Mouse (Mus musculus): ENCODE measurements around the gene Fn3k.

The Fn3k gene

DNA sequence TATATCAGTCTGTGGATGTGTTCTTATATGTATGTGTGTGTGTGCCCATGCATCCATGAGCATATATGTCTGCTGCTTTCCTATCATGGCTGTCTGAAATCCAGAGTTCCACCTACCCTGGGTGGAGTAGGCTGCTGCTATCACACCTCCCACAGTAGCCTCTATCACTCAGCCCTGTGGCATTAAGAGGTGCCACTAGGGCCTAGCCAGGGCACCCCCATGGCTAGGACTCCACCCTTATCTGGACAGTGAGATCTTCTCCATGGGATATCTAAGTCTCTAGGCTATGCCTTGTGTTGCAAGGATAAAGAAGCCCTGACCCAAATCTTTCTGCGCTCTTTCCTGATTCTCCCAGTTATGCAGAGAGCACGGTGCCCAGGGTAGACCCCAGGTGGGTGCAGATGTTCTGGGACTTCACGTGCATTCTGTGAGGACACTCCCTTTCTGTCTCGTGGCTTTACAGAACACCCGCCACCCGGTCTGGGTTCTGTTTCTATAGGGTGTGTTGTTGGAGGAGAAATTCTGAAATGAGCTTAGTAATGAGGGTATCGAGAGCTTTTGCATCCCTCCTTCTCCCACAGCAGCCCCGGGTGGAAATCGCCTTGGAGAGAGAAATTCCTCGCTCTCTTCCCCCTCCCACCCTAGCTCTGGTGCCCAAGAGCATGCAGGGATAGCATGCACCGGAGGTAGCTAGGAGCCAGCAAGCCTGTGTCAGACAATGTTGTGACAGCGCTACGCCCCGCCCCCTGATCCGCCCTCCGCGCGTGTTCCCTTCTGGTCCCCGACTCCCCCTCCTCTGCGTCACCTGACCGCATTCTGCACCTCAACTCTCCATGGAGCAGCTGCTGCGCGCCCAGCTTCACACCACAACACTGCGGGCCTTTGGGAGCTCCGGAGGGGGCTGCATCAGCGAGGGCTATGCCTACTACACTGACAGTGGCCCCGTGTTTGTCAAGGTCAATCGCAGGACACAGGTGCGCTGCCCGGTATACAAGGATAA lies at the start of gene Fn3k:
Fn3k (plus strand) TSS at position 758 of the 1,000 bp plus-strand sequence.
- DNase-seq = peak; percentile 96 to 97

DNA sequence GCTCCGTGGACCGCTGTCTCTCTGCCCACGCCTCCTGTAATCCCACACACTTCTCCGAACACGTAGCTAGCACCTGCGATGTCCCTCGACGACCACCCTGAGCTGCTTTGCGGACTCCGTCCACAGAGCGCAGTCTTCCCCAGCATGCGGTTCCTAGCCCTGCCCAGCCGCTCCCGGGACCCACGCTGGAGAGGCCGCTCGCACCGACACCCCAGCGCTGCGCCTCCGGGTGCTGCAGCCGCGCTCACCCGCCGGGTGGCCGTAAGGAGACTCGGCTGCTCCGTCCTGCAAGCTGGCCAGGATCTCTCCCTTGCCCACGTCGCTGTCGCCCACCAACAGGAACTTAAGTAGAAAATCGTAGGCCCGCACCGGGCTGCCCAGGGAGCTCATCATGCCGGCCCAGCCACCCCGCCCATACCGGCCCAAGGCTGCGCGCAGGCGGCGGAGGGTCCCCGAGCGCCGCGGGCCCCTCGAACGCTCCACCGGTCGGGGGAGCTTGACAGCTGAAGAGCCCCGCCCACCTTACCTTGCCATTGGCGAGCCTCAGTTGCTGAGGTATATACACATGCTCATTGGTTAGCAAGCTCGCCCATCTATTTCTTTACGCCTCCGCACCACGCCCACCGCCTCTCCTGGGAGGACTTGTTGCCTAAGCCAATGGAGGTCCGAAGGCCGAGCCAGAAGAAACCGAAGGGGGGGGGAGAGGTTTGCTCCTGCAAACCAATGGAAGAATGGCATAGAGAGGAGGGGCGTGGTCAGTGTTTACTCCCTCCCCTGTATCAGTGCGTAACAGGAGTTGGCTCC lies 46.8 kb upstream of the Fn3k start, which contains the start of gene Rab40b:
Rab40b (minus strand) TSS at position 502 of the 804 bp plus-strand sequence.
- DNase-seq = peak; percentile 37 to 70

DNA sequence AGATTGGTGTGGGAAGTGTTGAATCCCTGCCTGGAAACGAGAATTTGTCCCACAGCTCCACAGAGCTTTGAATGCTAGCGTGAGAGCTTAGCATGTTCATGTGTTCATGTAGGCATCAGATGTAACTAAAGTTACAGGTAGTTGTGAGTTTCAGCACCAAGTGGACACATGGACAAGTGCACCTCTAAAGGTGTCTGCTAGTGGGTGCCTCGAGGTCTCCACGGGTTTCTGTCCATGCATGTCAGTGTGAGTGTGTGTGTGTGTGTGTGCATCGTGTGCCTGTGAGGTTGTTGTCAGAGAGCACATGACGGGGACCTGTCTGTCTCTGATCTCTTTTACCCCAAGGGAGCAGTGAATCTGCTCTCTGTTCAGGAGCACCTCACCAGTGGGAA lies 46.2 kb upstream of the Fn3k start:
- DNase-seq = no peak

DNA sequence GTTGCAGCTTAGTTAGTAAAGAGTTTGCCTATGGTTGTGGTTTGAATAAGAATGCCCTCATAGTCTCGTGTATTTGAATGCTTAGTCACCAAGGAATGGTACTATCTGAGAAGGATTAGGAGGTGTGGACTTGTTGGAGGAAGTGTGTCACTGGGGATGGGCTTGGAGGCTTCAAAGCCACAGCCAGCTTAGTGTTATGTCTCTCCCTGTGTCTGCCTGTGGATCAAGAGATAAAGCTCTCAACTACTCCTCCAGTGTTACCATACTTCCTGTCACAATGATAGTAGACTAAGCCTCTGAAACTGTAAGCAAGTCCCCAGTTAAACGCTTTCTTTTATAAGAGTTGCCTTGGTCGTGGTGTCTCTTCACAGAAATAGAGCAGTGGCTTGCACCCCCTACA lies 43.9 kb upstream of the Fn3k start:
- no peak for DNase-seq

DNA sequence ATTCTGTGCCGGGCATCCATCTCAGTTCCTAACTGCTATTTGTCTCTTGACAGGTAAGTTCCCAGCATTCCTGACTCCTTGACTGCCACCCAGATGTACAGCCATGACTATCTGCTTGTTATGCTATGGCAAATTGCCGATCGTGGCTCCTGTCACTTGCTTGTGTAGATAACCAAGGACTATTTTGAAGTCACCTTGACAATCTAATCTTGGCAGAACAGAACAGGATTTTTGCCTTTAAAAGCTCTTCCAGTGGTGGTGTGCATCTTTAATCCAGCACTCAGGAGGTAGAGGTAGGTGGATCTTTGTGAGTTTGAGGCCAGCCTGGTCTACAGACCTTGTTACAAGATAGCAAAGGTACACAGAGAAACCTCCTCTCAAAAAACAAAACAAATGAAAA lies 42.3 kb upstream of the Fn3k start:
- DNase-seq = no peak

DNA sequence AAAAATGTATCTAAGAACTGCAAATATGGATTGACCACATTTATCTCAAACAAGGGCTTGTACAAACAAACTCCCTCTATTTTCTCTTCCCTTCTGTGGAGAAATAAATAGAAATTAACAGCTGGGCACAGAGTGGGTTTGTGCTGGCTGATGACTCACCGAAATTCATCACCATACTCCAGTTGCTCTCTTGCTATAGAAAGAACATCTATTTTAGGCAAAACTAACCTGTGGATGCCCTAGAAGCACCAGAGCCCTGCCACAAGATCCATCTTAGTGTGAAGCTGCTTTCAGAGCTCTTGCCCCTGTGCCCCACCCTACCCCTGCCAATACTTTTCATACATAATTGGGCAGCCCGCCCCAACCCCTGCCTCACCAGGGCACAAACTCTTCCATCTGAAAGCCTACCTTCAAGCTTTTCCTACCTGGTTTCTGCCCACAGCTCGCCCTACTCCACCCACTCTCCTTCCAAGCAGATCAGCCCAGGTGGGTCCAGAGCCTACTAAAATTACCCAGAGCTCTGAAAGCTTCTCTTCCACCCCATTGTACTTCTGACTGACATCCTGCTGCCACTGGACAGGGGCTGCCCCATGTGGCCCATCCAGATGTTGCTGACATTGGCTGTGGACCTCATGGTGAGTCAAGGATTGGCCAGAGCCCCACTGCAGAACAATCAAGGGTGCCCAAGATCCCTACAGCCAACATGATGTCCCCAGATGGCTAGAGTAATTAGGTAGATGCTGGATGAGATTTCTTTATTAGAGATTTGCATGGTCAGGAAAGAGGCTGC lies 27.2 kb upstream of the Fn3k start:
- DNase-seq = no peak

DNA sequence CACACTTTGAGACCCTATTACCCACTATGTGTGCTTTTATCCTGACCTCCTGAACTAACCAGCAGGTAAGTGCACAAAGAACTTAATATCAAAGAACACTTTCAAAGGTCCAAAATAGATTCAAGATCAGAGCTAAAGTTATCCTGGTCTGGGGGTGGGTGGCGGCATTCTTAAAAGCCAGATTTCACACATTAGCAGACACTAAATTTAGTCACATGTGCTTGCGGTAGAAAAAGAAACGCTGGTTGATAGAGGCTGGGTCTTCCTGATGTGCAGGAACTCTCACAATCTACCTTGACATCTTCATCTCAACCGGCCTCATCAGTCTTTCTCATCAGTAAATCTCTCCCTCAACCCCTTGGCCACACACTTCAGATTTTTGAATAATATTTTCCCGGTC lies 20.0 kb upstream of the Fn3k start:
- no peak for DNase-seq

DNA sequence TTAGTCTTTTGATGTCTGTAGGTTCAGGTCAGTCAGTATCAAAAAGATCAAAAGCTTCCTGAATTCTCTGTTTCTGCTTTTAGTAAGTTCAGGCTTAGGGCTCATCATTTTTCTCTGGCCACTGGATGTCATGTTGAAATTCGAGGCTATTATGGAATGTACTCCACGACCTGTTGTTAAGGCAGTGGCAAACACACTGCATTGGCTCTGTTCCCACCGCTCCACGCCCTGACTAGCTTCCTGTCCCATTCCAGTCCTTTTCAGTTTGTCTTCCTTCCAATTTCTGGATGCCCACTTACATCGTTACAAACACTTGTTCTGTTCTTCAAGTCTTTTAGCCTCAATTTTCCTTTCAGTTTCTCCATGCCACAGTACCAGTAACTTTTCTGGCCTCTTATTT lies 19.4 kb upstream of the Fn3k start:
- DNase-seq = no peak

DNA sequence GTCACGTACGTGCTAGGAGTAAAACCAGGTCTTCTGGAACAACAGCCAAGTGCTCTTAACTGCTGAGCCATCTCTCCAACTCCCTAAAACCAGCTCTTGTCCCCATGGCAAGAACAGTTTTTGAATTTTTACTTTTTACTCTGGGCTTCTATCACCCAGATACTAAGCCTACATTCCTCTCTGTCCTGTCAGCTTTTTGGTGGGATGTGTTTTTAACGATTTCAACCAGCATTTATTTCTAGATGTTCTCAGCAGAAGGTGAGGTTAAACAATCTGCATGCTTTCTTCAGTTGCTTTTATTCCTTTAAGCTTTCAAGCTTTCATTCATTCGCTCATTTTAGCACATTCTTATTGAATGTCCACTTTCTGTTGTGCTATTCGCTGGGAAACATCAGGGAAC lies 16.7 kb upstream of the Fn3k start:
- no peak for DNase-seq

DNA sequence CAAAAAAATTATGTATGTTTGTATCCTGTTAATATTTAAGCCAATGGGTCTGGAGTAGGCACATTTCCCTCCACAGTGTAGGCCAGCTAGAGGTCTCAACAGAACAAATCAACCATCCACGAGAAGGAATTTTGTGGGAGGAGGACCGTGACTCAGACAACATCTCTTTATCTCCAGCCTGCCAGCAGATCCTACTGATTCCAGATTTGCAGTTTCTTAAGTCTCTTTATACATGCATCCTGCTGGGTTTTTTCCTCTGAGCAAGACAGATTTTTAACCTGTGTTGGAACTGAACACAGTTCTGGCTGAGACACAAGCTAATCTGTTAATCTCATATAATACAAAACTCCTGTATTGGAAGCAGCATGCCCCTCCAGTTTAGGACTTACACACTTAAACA lies 15.8 kb upstream of the Fn3k start:
- no peak for DNase-seq

DNA sequence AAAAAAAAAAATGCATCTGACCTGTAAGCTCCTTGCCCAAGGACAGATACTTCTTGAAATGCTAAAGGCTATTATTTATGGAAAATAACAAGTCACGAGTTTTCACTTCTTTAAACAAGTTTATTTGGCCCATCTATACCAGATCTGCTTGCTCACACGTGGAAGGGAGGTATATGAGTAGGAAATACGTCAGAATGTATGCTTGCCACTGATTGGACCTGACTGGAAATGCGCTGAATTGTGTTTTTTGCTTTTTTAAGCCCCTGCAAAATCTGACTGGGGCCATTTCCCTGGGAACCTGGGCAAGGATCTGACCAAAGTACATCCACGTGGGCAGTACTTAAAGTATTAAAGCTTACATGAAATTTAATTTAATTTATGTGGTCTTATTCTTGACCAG lies 14.3 kb upstream of the Fn3k start:
- no peak for DNase-seq

DNA sequence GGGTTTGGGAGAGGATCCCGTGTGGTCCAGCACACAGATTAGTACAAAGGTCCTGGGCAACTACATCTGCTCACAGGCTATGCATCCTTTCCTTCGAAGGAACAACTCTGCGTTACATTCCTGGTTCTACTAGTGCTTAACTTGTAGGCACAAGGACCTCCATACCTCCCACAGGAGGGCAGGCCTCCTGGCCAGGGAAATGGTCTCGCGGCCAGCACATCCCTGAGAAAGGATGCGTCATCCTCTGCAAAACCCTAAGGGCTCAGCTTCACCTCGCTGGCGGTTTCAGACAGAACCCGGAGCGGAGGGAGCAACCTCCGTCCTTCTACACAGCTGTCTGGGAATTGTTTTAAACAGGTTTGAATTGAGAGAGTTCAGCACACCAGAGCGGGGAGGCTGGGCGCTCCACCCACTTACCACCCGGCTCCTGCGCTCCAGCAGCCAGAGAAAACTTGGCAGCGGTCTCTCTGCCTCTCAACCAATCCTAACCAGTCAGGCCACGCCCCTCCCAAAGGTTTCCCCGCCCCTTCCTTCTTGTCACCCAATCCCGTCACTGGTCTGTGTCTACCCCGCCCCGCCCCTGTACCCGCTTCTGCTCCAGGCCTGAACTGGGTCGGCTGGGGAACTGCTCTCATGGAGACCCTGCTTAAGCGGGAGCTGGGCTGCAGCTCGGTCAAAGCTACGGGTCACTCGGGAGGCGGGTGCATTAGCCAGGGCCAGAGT lies 13.7 kb upstream of the Fn3k start, which contains the start of gene Fn3krp:
Fn3krp (plus strand) TSS at position 572 of the 723 bp plus-strand sequence.
- DNase-seq = peak; percentile 99 to 100

DNA sequence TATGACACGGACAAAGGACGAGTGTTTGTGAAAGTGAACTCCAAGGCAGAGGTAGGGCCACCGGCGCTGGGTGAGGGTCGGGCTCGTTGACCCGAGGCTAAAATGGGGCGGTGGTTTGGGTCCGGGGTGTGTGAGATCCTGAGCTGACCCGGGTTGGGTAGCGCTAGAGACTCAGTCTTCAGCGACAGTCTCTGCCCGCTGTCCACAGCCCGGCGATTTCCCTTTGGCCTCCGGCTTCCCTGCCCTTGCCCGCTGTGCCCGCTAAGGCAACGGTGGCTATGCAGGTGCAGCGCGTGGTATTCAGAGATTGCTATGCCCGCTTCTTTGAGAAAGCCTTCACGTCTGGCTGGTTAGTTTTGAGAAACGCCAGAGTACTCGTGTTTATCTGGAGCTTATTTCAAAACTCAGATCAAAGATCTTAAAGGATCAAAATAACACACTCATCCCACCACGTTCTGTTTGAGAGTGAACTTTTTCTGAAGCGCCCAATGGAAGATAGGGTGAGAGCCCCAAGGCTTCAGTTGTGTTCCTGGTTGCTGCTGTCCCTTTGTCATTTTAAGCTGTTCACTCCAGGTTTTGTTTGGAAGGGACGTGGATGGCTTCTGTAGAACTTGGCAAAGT lies 13.1 kb upstream of the Fn3k start:
- no peak for DNase-seq

DNA sequence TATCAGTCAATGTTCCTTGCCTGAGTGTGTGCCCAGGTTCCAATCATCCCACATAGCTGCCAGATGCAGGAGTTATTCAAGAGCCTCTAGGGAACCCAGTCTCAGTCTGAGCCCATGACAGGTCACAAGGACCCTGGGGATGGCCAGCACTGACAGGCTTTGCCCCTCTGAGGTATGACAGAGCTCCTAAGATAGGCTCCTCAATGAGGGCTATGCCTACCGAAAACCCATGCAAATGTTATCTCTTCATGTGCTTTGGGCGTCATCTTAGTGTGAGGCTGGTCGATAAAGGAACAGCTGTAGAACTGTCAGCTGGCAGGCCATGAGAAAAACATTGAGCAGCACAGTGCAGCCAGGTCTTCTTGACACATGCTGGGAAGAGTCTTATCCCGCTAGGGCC lies 1.3 kb upstream of the Fn3k start:
- DNase-seq = no peak

DNA sequence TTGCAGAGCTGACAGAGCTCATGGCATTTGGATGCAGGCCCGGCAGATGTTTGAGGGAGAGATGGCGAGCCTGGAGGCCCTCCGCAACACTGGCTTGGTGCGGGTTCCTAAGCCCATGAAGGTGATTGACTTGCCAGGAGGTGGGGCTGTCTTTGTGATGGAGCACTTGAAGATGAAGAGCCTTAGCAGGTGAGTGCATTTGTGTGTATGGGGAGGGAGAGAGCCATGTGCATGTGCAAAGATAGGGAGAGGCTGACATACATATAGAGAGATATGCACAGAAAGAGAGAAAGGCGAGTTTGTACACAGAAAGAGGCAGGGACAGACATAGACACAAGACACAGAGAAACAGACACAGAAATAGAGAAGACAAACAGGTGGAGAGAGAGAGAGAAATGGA lies 2.5 kb downstream of the Fn3k start:
- no peak for DNase-seq

DNA sequence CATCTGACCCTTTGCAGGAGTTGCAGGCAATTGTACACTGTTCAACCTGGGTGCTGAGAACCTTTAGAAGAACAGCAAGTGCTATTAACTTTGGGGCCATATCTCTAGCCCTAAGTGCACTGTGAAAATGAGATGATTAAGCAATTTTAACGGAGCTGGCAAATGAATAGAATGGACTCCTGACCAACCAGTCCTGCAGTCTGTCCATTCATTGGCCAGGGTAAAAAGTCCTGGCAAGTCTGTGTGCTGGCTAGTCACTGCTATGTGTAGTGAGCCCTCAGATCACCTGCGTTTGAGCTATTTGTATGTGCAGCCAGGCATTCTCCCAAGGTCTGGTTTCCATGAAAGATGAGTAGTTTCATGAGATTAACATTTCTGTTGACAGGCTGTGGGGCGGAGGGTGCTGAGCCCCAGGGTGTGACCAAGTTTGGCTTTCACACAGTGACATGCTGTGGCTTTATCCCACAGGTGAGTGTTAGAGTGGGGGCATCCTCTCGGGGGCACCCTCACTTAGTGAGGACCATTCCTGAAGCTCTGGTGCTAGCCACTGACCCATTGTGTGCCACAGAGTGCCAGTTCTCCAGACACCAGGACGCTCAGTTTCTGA lies 5.1 kb downstream of the Fn3k start:
- DNase-seq = no peak

DNA sequence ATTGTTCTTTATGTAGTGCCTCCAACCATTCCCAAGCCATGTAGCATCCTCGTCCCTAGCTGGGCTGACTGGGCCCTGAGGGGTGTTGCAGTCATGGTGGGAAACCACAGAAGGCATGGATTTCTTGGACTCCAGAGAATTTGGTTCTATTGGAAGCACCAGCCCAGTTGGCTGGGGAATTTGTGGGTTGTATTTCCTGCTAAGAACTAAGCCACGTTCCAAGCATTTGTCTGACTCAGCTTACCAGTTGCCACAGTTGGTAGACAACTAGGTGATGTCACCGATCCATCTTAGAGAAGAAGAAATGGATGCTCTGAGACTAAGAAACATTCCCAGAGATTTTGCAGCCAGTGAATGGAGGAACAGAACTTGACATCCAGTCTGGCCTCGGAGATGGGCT lies 6.9 kb downstream of the Fn3k start:
- DNase-seq = no peak

DNA sequence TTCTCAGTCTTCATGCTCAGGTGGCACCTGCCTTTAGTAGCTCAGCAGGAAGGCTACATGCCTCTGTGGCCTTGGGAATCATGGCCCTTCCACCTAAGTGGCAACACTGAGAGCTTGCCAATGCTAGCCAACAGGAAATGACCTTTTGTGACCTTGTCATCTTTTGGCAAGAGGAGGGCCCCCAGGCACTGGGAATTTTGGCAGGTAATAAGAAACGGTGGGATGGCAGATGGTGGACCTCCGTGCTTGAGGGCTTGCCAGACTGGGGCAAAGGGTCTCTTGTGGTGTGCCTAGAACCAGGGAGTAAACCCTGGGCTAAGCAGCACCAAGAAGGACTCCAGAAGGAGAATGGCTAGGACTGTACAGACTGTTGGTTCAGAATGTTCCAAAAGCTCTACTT lies 7.4 kb downstream of the Fn3k start:
- DNase-seq = no peak

DNA sequence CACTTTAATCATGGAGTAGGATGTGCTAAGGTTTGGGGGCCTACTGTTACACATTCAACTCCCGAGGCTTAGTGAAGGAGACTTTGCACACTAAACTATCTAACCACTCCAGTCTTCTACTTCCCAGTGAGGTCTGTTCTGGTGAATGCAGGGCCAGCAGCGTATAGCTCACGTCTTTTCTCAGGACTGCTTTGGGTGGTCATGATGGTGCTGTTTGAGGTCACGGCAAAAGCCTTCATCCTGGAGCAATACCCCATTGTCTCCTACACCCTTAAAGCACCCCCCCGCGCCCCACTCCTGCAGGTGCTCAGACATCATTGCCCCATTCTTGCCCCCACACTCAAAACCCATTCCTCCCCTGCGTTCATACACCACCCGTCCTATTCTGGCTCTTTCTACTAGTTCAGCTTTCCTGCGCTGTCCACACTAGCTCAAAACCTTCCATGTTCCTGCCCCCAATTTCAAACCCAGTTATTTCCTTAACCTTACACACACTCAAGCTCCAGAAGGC lies 16.6 kb downstream of the Fn3k start:
- DNase-seq = peak in 1 of 2 experiments; percentile 43

DNA sequence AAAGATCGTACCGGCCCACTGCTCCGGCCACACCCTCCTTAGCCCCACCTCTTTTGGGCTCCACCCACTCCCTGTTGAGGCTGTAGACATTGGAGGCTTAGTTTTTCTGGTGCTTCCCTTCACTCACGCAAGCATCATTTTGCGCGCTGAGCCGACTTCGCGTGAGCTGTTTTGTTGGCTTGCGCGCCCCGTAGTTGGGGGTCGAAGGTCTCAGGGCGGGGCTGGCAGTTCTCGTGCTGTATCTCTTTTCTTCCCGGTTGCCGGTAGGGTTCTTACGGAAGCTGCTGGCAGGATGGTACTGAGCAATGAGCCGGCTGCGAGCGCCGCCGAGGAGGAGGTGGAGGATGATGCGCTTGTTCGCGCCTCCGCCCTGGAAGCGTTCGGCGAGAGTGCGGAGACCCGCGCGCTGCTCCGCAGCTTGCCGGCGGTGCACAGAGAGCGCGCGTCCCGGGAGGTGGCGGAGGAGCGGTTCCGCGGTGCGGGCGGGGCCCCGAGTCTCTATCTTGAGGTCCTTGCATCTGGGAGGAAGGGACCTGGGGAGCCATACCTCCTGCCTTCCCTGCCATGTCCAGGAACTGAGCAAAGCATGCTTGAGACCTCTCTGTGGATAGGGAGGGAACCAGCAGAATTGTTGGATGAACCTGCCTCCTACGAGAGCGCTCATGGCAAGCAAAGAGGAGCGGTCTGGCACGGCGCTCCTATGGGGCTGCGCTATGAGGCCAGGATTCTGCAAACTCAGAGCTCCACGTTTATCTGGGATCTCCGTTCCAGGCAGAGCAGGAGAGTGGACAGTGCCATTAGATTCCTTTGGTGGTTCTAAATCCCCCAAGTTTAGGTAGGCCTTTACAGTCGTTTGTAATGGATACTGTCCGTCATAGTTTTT lies 17.3 kb downstream of the Fn3k start, which contains the start of gene Tbcd:
Tbcd (plus strand) TSS at position 197 of the 883 bp plus-strand sequence.
- DNase-seq = peak; percentile 95
